Mouse (Mus musculus): ENCODE results near the gene Gm266. TPM values are rescaled to one million over a fixed set of nuclear protein-coding genes. Genes with fewer than 3 reads are reported as not detected.

Gene Gm266
- polyA plus RNA-seq, 1 experiment from 2014 or later: 5.6 TPM

DNA sequence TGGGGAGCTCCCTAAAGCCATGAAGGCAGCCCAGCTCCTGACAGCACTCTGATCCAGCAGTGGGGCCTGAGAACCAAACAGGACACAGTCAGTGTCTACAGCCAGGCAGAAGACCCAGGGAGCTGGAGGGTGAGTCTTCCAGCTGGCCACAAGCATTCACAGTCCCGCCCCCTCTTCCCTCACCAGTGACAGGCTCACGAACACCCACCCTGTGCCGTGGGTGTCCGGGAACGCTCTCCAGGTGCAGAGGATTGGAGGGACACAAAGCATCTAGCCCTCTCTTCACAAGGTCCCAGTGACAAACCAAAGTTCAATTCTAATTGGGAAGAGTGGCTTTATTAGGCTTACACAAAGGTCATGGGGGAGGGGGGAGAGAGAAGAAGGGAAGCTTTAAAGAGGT, 34.2 kb upstream of the Gm266 start:
- no peak overlapping the region for H3K9ac ChIP-seq (ENCODE audit: low read depth, low read length)
- no peak for DNase-seq (ENCODE audit: low spot score)
- no peak overlapping the region for H3K27ac ChIP-seq (ENCODE audit: low read depth, low read length)
- no peaks in the 10 kb centered on the region for H3K9me3 ChIP-seq (ENCODE audit: control insufficient read depth, low read length)
- no peak overlapping the region for H3K4me3 ChIP-seq (ENCODE audit: low read depth, low read length)
- WGBS: 68% methylated on average over 5 of the region's 5 CpGs
- H3K4me2 ChIP-seq: no peak overlapping the region
- no peaks in the 10 kb centered on the region for H3K36me3 ChIP-seq (ENCODE audit: control insufficient read depth, insufficient read depth, low read length)
- H3K4me1 ChIP-seq (replicated peaks; ENCODE audit: control insufficient read depth, insufficient read depth, low read length): peaks cover 24% of the 10 kb centered on the region
- ATAC-seq (replicated peaks; ENCODE audit: low FRiP score): no peak
- H3K27me3 ChIP-seq (replicated peaks; ENCODE audit: control insufficient read depth, insufficient read depth, low read length): no peaks in the 10 kb centered on the region

DNA sequence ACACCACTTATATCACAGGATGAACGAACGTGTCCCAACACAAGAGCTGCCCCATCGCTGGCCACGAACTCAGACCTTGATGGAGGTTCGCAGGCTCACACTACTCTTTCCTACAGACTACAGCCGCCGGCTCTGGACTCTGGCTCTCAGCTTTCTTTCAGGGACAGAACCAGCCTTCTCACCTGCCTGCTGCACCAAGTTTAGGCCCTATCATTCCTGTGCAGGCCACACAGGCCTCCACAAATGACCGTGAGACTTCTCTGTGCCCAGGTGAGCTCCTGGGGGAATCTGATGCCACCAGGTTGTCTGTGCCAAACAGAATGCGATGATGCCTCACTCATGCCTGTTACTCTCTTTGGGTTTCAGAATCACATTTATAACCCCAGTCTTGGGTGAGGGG, 32.8 kb upstream of the Gm266 start:
- peak; percentile 59 for ATAC-seq (replicated peaks; ENCODE audit: low FRiP score)
- Histone ChIP-seq H3K4me1 (replicated peaks; ENCODE audit: control insufficient read depth, insufficient read depth, low read length) (peaks cover 24% of the 10 kb centered on the region), H3K9ac (ENCODE audit: low read depth, low read length) (peak overlapping the region; percentile 8; the same call in 1 of the 2 replicates), H3K4me2 (peak overlapping the region; percentile 49), H3K9me3 (ENCODE audit: control insufficient read depth, low read length) (no peaks in the 10 kb centered on the region), H3K27me3 (replicated peaks; ENCODE audit: control insufficient read depth, insufficient read depth, low read length) (no peaks in the 10 kb centered on the region), H3K4me3 (ENCODE audit: low read depth, low read length) (no peak overlapping the region), H3K36me3 (ENCODE audit: control insufficient read depth, insufficient read depth, low read length) (no peaks in the 10 kb centered on the region), H3K27ac (ENCODE audit: low read depth, low read length) (peak overlapping the region; percentile 52)
- WGBS: 75% methylated on average over 9 of the region's 9 CpGs
- no peak for DNase-seq (ENCODE audit: low spot score)

- ATAC-seq (replicated peaks; ENCODE audit: low FRiP score): peak; percentile 96
- Histone ChIP-seq H3K27ac (ENCODE audit: low read depth, low read length) (peak overlapping the region; percentile 85), H3K9me3 (ENCODE audit: control insufficient read depth, low read length) (no peaks in the 10 kb centered on the region), H3K27me3 (replicated peaks; ENCODE audit: control insufficient read depth, insufficient read depth, low read length) (no peaks in the 10 kb centered on the region), H3K4me2 (peak overlapping the region; percentile 53), H3K9ac (ENCODE audit: low read depth, low read length) (peak overlapping the region; percentile 37; the same call in 1 of the 2 replicates), H3K4me3 (ENCODE audit: low read depth, low read length) (no peak overlapping the region), H3K36me3 (ENCODE audit: control insufficient read depth, insufficient read depth, low read length) (no peaks in the 10 kb centered on the region), H3K4me1 (replicated peaks; ENCODE audit: control insufficient read depth, insufficient read depth, low read length) (peaks cover 24% of the 10 kb centered on the region)
- peak; percentile 43 for DNase-seq (ENCODE audit: low spot score)
- 33% methylated on average over 4 of the region's 4 CpGs for WGBS
Observed at GRCm38 (mm10) chr12:111517901-111518300, 32.3 kb upstream of the Gm266 start.

DNA sequence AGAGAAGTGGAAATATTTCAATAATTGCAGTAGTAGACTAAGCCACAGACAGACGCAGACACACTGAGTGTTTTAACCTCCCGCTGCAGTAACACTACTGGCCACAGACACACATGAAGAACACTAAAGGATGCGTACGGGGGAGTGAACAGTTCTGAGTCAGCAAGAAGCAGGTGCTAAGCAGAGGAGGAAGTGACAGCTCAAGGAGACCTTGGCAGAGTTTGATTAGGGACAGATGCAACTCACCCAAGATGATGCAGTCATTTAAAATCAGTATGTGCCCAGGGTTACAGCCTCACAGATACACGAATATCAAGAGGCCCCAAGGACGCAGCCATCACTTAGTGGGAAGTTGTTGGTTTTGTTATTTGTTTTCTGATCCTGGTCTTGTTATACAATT, 31.2 kb upstream of the Gm266 start:
- no peak overlapping the region; the same call in 1 of the 2 replicates for H3K4me2 ChIP-seq
- no peaks in the 10 kb centered on the region for H3K27me3 ChIP-seq (replicated peaks; ENCODE audit: control insufficient read depth, insufficient read depth, low read length)
- H3K36me3 ChIP-seq (ENCODE audit: control insufficient read depth, insufficient read depth, low read length): no peaks in the 10 kb centered on the region
- peak; percentile 66 for ATAC-seq (replicated peaks; ENCODE audit: low FRiP score)
- no peak for DNase-seq (ENCODE audit: low spot score)
- H3K4me1 ChIP-seq (replicated peaks; ENCODE audit: control insufficient read depth, insufficient read depth, low read length): peaks cover 24% of the 10 kb centered on the region
- 68% methylated on average over 6 of the region's 6 CpGs for WGBS
- no peak overlapping the region for H3K9ac ChIP-seq (ENCODE audit: low read depth, low read length)
- peak overlapping the region; percentile 85 for H3K27ac ChIP-seq (ENCODE audit: low read depth, low read length)
- no peak overlapping the region for H3K4me3 ChIP-seq (ENCODE audit: low read depth, low read length)
- no peaks in the 10 kb centered on the region for H3K9me3 ChIP-seq (ENCODE audit: control insufficient read depth, low read length)

- WGBS: 91% methylated on average over 5 of the region's 5 CpGs
- H3K4me1 ChIP-seq (replicated peaks; ENCODE audit: control insufficient read depth, insufficient read depth, low read length): peaks cover 24% of the 10 kb centered on the region
- no peak overlapping the region for H3K4me3 ChIP-seq (ENCODE audit: low read depth, low read length)
- no peaks in the 10 kb centered on the region for H3K27me3 ChIP-seq (replicated peaks; ENCODE audit: control insufficient read depth, insufficient read depth, low read length)
- ATAC-seq (replicated peaks; ENCODE audit: low FRiP score) (no peak), DNase-seq (ENCODE audit: low spot score) (no peak)
- no peaks in the 10 kb centered on the region for H3K36me3 ChIP-seq (ENCODE audit: control insufficient read depth, insufficient read depth, low read length)
- H3K27ac ChIP-seq (ENCODE audit: low read depth, low read length): peak overlapping the region; percentile 85; the same call in 1 of the 2 replicates
- no peak overlapping the region for H3K9ac ChIP-seq (ENCODE audit: low read depth, low read length)
- H3K9me3 ChIP-seq (ENCODE audit: control insufficient read depth, low read length): no peaks in the 10 kb centered on the region
- H3K4me2 ChIP-seq: no peak overlapping the region
Observed at GRCm38 (mm10) chr12:111515920-111516319, 30.3 kb upstream of the Gm266 start.

GRCm38 (mm10) chr12:111514874-111515649, 29.4 kb upstream of the Gm266 start:
- Histone ChIP-seq H3K9me3 (ENCODE audit: control insufficient read depth, low read length) (no peaks in the 10 kb centered on the region), H3K4me2 (peak overlapping the region; percentile 36), H3K36me3 (ENCODE audit: control insufficient read depth, insufficient read depth, low read length) (no peaks in the 10 kb centered on the region), H3K9ac (ENCODE audit: low read depth, low read length) (peak overlapping the region; percentile 32; the same call in 1 of the 2 replicates), H3K27me3 (replicated peaks; ENCODE audit: control insufficient read depth, insufficient read depth, low read length) (no peaks in the 10 kb centered on the region), H3K27ac (ENCODE audit: low read depth, low read length) (no peak overlapping the region), H3K4me1 (replicated peaks; ENCODE audit: control insufficient read depth, insufficient read depth, low read length) (peaks cover 24% of the 10 kb centered on the region), H3K4me3 (ENCODE audit: low read depth, low read length) (no peak overlapping the region)
- no peak for ATAC-seq (replicated peaks; ENCODE audit: low FRiP score)
- DNase-seq (ENCODE audit: low spot score): no peak
- WGBS: 78% methylated on average over 7 of the region's 7 CpGs

- no peak overlapping the region for H3K9ac ChIP-seq (ENCODE audit: low read depth, low read length)
- H3K9me3 ChIP-seq (ENCODE audit: control insufficient read depth, low read length): no peaks in the 10 kb centered on the region
- H3K4me3 ChIP-seq (ENCODE audit: low read depth, low read length): no peak overlapping the region
- ATAC-seq (replicated peaks; ENCODE audit: low FRiP score): no peak
- no peak overlapping the region for H3K27ac ChIP-seq (ENCODE audit: low read depth, low read length)
- DNase-seq (ENCODE audit: low spot score): no peak
- 67% methylated on average over 7 of the region's 7 CpGs for WGBS
- H3K27me3 ChIP-seq (replicated peaks; ENCODE audit: control insufficient read depth, insufficient read depth, low read length): no peaks in the 10 kb centered on the region
- peaks cover 24% of the 10 kb centered on the region for H3K4me1 ChIP-seq (replicated peaks; ENCODE audit: control insufficient read depth, insufficient read depth, low read length)
- no peaks in the 10 kb centered on the region for H3K36me3 ChIP-seq (ENCODE audit: control insufficient read depth, insufficient read depth, low read length)
- H3K4me2 ChIP-seq: peak overlapping the region; percentile 36
Observed at GRCm38 (mm10) chr12:111514231-111514792, 28.7 kb upstream of the Gm266 start.

- Histone ChIP-seq H3K36me3 (ENCODE audit: control insufficient read depth, insufficient read depth, low read length) (no peaks in the 10 kb centered on the region), H3K4me2 (no peak overlapping the region), H3K27ac (ENCODE audit: low read depth, low read length) (no peak overlapping the region), H3K4me1 (replicated peaks; ENCODE audit: control insufficient read depth, insufficient read depth, low read length) (peaks cover 21% of the 10 kb centered on the region), H3K9ac (ENCODE audit: low read depth, low read length) (no peak overlapping the region), H3K4me3 (ENCODE audit: low read depth, low read length) (no peak overlapping the region), H3K27me3 (replicated peaks; ENCODE audit: control insufficient read depth, insufficient read depth, low read length) (no peaks in the 10 kb centered on the region), H3K9me3 (ENCODE audit: control insufficient read depth, low read length) (no peaks in the 10 kb centered on the region)
- ATAC-seq (replicated peaks; ENCODE audit: low FRiP score) (no peak), DNase-seq (ENCODE audit: low spot score) (no peak)
- WGBS: 80% methylated on average over 5 of the region's 5 CpGs
Observed at GRCm38 (mm10) chr12:111513673-111514072, 28.1 kb upstream of the Gm266 start.

Data from liver, embryonic 11.5 days (tissue).